Mouse (Mus musculus): ENCODE data around the gene Stat2. TPM values are rescaled to one million over a fixed set of nuclear protein-coding genes. Genes with fewer than 3 reads are reported as not detected.

The Stat2 gene
- polyA plus RNA-seq (2021): 29.5 TPM

GRCm38 (mm10) chr10:128270287-128270841 is at the start of gene Stat2:
Stat2 (plus strand) TSS chr10:128270559.
- no peaks in the 10 kb centered on the region for H3K27me3 ChIP-seq
- DNase-seq (ENCODE audit: low read depth, low spot score): peak; percentile 79
- TF ChIP-seq CTCF (IDR thresholded peaks at IDR 0.05): no peak
- ChIA-PET CTCF (interaction anchor here (1.0 to 2.1 kb wide), 6 partner anchors 10 to 36 kb away, joined by 3 to 8 read pairs (median 6); no protein-coding TSS in a partner anchor), POLR2A (interaction anchor here (0.7 to 2.3 kb wide), 3 partner anchors 13 to 42 kb away, joined by 3 to 10 read pairs (median 8); no protein-coding TSS in a partner anchor)
- in situ Hi-C loops (cut with MboI; ENCODE audit: low pct_unique_long_range_greater_than_20kb): no loop called here
- ATAC-seq: peak; percentile 97

GRCm38 (mm10) chr10:128221533-128222286 is 48.6 kb upstream of the Stat2 start:
- in situ Hi-C loops (cut with MboI; ENCODE audit: low pct_unique_long_range_greater_than_20kb): no loop called here
- ATAC-seq (no peak), DNase-seq (ENCODE audit: low read depth, low spot score) (no peak)
- ChIA-PET CTCF (interaction anchor here (0.6 to 1.3 kb wide), 2 partner anchors 13 to 62 kb away, joined by 3 read pairs; no protein-coding TSS in a partner anchor), POLR2A (interaction anchor here (0.7 kb wide), 1 partner anchor 9 kb away, joined by 3 read pairs; no protein-coding TSS in a partner anchor)
- TF ChIP-seq CTCF (IDR thresholded peaks at IDR 0.05): no peak
- no peaks in the 10 kb centered on the region for H3K27me3 ChIP-seq

- in situ Hi-C loops (cut with MboI; ENCODE audit: low pct_unique_long_range_greater_than_20kb): no loop called here
- TF ChIP-seq CTCF (IDR thresholded peaks at IDR 0.05): no peak
- no peaks in the 10 kb centered on the region for H3K27me3 ChIP-seq
- no peak for DNase-seq (ENCODE audit: low read depth, low spot score)
- POLR2A ChIA-PET: no interaction called here
- CTCF ChIA-PET: no interaction called here
- no peak for ATAC-seq
Observed at GRCm38 (mm10) chr10:128225064-128225463, 45.3 kb upstream of the Stat2 start.

- in situ Hi-C loops (cut with MboI; ENCODE audit: low pct_unique_long_range_greater_than_20kb): no loop called here
- POLR2A ChIA-PET: no interaction called here
Observed at GRCm38 (mm10) chr10:128225538-128225937, 44.8 kb upstream of the Stat2 start, which contains the start of gene Mip. Mip (plus strand) TSS chr10:128225838.

GRCm38 (mm10) chr10:128227592-128227991 is 42.8 kb upstream of the Stat2 start:
- H3K27me3 ChIP-seq: no peaks in the 10 kb centered on the region
- DNase-seq (ENCODE audit: low read depth, low spot score) (no peak), ATAC-seq (no peak)
- CTCF ChIA-PET: interaction anchor here (1.1 kb wide), 1 partner anchor 41 kb away, joined by 4 read pairs; no protein-coding TSS in a partner anchor
- in situ Hi-C loops (cut with MboI; ENCODE audit: low pct_unique_long_range_greater_than_20kb): no loop called here
- TF ChIP-seq CTCF (IDR thresholded peaks at IDR 0.05): no peak
- POLR2A ChIA-PET: interaction anchor here (0.8 kb wide), 2 partner anchors 43 to 52 kb away, joined by 3 read pairs; partner anchors contain the start of gene Stat2

More at GRCm38 (mm10) chr10:128225538-128225937, 44.8 kb upstream of the Stat2 start, which contains the start of gene Mip:
- TF ChIP-seq CTCF (IDR thresholded peaks at IDR 0.05): no peak
- H3K27me3 ChIP-seq: no peaks in the 10 kb centered on the region
- DNase-seq (ENCODE audit: low read depth, low spot score): no peak
- CTCF ChIA-PET: no interaction called here
- ATAC-seq: no peak

GRCm38 (mm10) chr10:128228009-128228408 is 42.4 kb upstream of the Stat2 start:
- TF ChIP-seq CTCF (IDR thresholded peaks at IDR 0.05): no peak
- ChIA-PET POLR2A (interaction anchor here (0.8 kb wide), 2 partner anchors 42 to 52 kb away, joined by 3 read pairs; partner anchors contain the start of gene Stat2), CTCF (interaction anchor here (1.1 kb wide), 1 partner anchor 42 kb away, joined by 4 read pairs; no protein-coding TSS in a partner anchor)
- H3K27me3 ChIP-seq: no peaks in the 10 kb centered on the region
- DNase-seq (ENCODE audit: low read depth, low spot score): no peak
- no peak for ATAC-seq
- in situ Hi-C loops (cut with MboI; ENCODE audit: low pct_unique_long_range_greater_than_20kb): no loop called here

GRCm38 (mm10) chr10:128230582-128230981 is 39.8 kb upstream of the Stat2 start:
- no peaks in the 10 kb centered on the region for H3K27me3 ChIP-seq
- TF ChIP-seq CTCF (IDR thresholded peaks at IDR 0.05): no peak
- POLR2A ChIA-PET: interaction anchor here (0.8 kb wide), 1 partner anchor 9 kb away, joined by 3 read pairs; no protein-coding TSS in a partner anchor
- ATAC-seq: no peak
- DNase-seq (ENCODE audit: low read depth, low spot score): no peak
- CTCF ChIA-PET: interaction anchor here (0.6 to 1.0 kb wide), 2 partner anchors 41 to 46 kb away, joined by 3 to 7 read pairs; no protein-coding TSS in a partner anchor
- in situ Hi-C loops (cut with MboI; ENCODE audit: low pct_unique_long_range_greater_than_20kb): no loop called here

GRCm38 (mm10) chr10:128231146-128231545 is 39.2 kb upstream of the Stat2 start:
- no peaks in the 10 kb centered on the region for H3K27me3 ChIP-seq
- no peak for DNase-seq (ENCODE audit: low read depth, low spot score)
- ChIA-PET POLR2A (no interaction called here), CTCF (no interaction called here)
- TF ChIP-seq CTCF (IDR thresholded peaks at IDR 0.05): no peak
- ATAC-seq: no peak
- in situ Hi-C loops (cut with MboI; ENCODE audit: low pct_unique_long_range_greater_than_20kb): no loop called here

- POLR2A ChIA-PET: interaction anchor here (0.8 to 1.8 kb wide), 2 partner anchors 14 to 147 kb away, joined by 3 to 4 read pairs; no protein-coding TSS in a partner anchor
Observed at GRCm38 (mm10) chr10:128231697-128232419, 38.5 kb upstream of the Stat2 start, which contains the start of gene Timeless. Timeless (plus strand) TSS chr10:128232065.

More at GRCm38 (mm10) chr10:128231697-128232419, 38.5 kb upstream of the Stat2 start, which contains the start of gene Timeless:
- in situ Hi-C loops (cut with MboI; ENCODE audit: low pct_unique_long_range_greater_than_20kb): no loop called here
- DNase-seq (ENCODE audit: low read depth, low spot score): peak; percentile 64
- ATAC-seq: peak; percentile 58
- CTCF ChIA-PET: interaction anchor here (0.9 to 2.0 kb wide), 8 partner anchors 11 to 69 kb away, joined by 3 to 8 read pairs (median 4); no protein-coding TSS in a partner anchor
- no peaks in the 10 kb centered on the region for H3K27me3 ChIP-seq
- TF ChIP-seq CTCF (IDR thresholded peaks at IDR 0.05): no peak
